Mouse (Mus musculus): ENCODE results near the gene Cfap99. TPM values are rescaled to one million over a fixed set of nuclear protein-coding genes. Genes with fewer than 3 reads are reported as not detected.
A peak's percentile ranks its signal among the peaks of the same experiment; 100 is the strongest.

The Cfap99 gene
- polyA plus RNA-seq, 1 experiment from 2014 or later = not detected

DNA sequence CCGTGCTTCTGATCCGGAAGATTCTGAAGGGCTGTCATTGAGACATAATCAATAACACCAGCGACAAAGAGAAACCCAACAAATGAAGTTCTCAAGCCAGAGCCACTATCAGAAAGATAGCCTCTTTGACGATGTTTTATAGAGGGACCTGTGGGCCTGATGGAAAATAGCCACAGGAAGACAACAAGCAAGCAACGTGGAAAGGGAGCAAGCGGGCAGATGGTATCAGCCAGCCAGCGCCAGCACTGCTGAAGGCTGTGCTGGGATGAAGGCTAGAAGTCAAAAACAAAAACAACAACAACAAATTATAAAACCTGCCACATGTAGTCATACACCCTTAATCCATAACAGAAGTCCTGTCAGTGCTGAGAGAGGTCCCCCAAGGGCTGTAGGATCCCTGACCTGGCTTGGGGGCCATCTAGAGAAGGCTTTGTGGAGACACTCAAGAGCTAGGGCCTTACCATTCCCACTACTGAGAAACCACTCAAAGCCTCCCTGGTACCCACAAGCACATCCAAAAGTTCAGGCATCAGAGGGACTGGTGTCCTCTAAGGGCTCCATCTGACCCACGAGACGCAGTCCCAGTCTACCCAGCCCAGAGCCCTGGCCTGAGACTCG lies 13.6 kb upstream of the Cfap99 start:
- H3K36me3 ChIP-seq (ENCODE audit: control insufficient read depth, insufficient read depth, low read length) = no peaks in the 10 kb centered on the region
- WGBS = 85% methylated on average over 10 of the region's 10 CpGs
- no peaks in the 10 kb centered on the region for H3K27me3 ChIP-seq (replicated peaks; ENCODE audit: control insufficient read depth, insufficient read depth, low read length)

DNA sequence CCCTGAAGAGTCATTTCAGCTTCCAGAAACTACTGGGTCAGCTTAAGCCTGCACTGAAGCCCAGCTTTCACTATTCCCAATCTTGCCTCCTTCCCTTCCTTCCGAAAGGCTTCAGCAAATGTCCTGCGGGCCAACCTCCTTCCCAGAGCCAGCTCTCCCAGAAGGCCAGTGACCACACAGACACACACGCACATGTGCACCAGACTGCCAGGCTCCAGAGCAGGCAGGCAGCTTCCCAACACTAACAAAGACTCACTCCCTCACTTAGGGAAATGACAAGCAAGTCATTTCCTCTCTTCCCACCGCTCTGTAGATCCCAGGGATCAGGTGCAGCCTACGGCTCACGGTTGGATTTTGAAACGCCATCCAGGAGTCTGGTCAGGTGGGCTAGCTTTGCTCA lies 12.2 kb upstream of the Cfap99 start:
- no peak overlapping the region for H3K27ac ChIP-seq (ENCODE audit: low read length)
- no peak overlapping the region for H3K4me2 ChIP-seq (ENCODE audit: low read depth, low read length)
- no peaks in the 10 kb centered on the region for H3K36me3 ChIP-seq (ENCODE audit: control insufficient read depth, insufficient read depth, low read length)
- no peaks in the 10 kb centered on the region for H3K4me1 ChIP-seq (ENCODE audit: control insufficient read depth, insufficient read depth, low read length)
- H3K9ac ChIP-seq (ENCODE audit: low read depth, low read length) = no peak overlapping the region
- no peak for ATAC-seq
- H3K27me3 ChIP-seq (replicated peaks; ENCODE audit: control insufficient read depth, insufficient read depth, low read length) = no peaks in the 10 kb centered on the region
- no peak overlapping the region for H3K4me3 ChIP-seq (ENCODE audit: low read length)
- no peaks in the 10 kb centered on the region for H3K9me3 ChIP-seq (ENCODE audit: control insufficient read depth, low read length)
- WGBS = 70% methylated on average over 7 of the region's 7 CpGs

More for the DNA sequence above, 13.6 kb upstream of the Cfap99 start:
- Histone ChIP-seq H3K4me1 (ENCODE audit: control insufficient read depth, insufficient read depth, low read length) (no peaks in the 10 kb centered on the region), H3K4me2 (ENCODE audit: low read depth, low read length) (no peak overlapping the region), H3K9ac (ENCODE audit: low read depth, low read length) (no peak overlapping the region), H3K4me3 (ENCODE audit: low read length) (no peak overlapping the region), H3K27ac (ENCODE audit: low read length) (no peak overlapping the region), H3K9me3 (ENCODE audit: control insufficient read depth, low read length) (no peaks in the 10 kb centered on the region)
- no peak for ATAC-seq

DNA sequence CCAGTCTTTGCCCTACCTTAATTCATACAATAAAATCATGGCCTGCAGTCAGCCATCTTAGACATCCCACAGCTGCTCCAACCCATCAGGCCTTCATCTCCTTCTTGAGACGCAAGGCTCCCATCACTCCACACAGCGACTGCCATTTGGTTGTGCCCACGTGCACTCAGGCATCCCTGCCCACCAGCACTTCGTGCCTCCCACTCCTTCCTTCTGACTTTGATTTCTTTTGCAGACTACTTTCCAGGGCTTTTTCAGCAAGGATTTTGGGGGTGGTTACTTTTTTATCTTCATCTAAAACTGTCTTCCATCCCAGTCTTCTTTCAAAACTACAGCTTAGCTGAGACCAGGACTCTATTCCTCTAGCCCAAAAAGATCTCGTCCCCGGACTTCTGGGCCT lies 11.7 kb upstream of the Cfap99 start:
- no peak overlapping the region for H3K4me2 ChIP-seq (ENCODE audit: low read depth, low read length)
- no peaks in the 10 kb centered on the region for H3K27me3 ChIP-seq (replicated peaks; ENCODE audit: control insufficient read depth, insufficient read depth, low read length)
- H3K9ac ChIP-seq (ENCODE audit: low read depth, low read length) = no peak overlapping the region
- H3K36me3 ChIP-seq (ENCODE audit: control insufficient read depth, insufficient read depth, low read length) = no peaks in the 10 kb centered on the region
- H3K4me3 ChIP-seq (ENCODE audit: low read length) = no peak overlapping the region
- no peak for ATAC-seq
- no peak overlapping the region for H3K27ac ChIP-seq (ENCODE audit: low read length)
- WGBS = 64% methylated on average over 6 of the region's 6 CpGs
- H3K4me1 ChIP-seq (ENCODE audit: control insufficient read depth, insufficient read depth, low read length) = no peaks in the 10 kb centered on the region
- no peaks in the 10 kb centered on the region for H3K9me3 ChIP-seq (ENCODE audit: control insufficient read depth, low read length)

DNA sequence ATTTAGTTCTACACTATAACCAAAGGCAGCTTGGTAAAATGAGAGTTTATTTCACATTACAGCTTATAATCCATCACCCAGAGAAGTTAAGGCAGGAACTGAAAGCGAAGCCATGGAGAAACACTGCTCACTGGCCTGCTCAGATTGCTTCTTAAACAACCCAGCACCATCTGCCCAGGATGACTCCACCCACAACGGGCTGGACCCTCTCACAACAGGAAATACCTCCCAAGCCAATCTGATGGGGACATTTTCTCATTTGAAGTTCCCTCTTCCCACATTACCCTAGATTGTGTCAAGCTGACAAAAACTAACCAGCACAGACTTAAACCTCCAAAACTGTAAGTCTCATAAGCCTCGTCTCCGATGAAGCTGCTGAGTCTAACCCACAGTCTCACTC lies 10.3 kb upstream of the Cfap99 start:
- H3K4me3 ChIP-seq (ENCODE audit: low read length) = no peak overlapping the region
- no peaks in the 10 kb centered on the region for H3K27me3 ChIP-seq (replicated peaks; ENCODE audit: control insufficient read depth, insufficient read depth, low read length)
- H3K36me3 ChIP-seq (ENCODE audit: control insufficient read depth, insufficient read depth, low read length) = no peaks in the 10 kb centered on the region
- ATAC-seq = no peak
- WGBS = 62% methylated on average over 4 of the region's 4 CpGs
- no peaks in the 10 kb centered on the region for H3K4me1 ChIP-seq (ENCODE audit: control insufficient read depth, insufficient read depth, low read length)
- H3K27ac ChIP-seq (ENCODE audit: low read length) = no peak overlapping the region
- H3K4me2 ChIP-seq (ENCODE audit: low read depth, low read length) = no peak overlapping the region
- no peaks in the 10 kb centered on the region for H3K9me3 ChIP-seq (ENCODE audit: control insufficient read depth, low read length)
- H3K9ac ChIP-seq (ENCODE audit: low read depth, low read length) = no peak overlapping the region

DNA sequence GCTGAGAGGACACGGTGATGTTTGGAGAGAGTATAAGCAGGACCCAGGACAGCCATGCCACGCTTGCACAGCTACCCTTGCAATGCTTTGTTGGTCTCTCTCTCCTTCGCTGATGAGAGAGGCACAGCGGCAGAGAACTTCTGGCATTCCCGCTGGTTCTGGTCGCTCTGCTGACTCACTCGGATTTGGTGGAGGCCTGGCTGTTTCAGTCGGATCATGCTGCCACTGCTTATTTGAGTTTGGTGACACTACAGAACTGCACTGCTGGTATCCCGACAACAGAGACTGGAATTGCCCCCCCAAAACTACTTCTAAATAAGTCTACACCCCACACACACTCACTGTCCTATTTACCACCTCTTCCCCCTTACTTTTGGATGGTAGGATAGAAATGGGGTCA lies 9.2 kb upstream of the Cfap99 start:
- Histone ChIP-seq H3K27ac (ENCODE audit: low read length) (no peak overlapping the region), H3K9me3 (ENCODE audit: control insufficient read depth, low read length) (no peaks in the 10 kb centered on the region), H3K4me2 (ENCODE audit: low read depth, low read length) (no peak overlapping the region), H3K9ac (ENCODE audit: low read depth, low read length) (no peak overlapping the region), H3K36me3 (ENCODE audit: control insufficient read depth, insufficient read depth, low read length) (no peaks in the 10 kb centered on the region), H3K27me3 (replicated peaks; ENCODE audit: control insufficient read depth, insufficient read depth, low read length) (no peaks in the 10 kb centered on the region), H3K4me1 (ENCODE audit: control insufficient read depth, insufficient read depth, low read length) (no peaks in the 10 kb centered on the region), H3K4me3 (ENCODE audit: low read length) (no peak overlapping the region)
- ATAC-seq = no peak
- 88% methylated on average over 9 of the region's 9 CpGs for WGBS

DNA sequence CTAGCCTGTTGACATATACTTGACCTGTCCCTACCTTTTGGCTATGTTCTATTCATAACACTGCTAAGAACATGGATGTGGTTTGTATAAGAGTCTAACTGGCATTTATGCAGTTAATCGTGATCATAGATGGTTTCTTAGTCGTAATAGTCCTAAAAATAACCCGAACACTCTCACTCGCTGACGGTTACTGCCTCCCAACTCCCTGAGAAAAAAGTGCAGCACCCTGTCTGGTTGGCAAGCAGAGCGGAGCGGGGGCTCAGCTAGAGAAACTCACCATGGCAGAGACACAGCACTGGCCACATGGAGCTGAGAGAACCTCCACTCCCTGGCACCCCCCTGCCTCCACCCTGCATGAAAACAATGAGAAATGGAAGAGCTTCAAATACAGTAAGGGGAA lies 7.4 kb upstream of the Cfap99 start:
- no peak for ATAC-seq
- WGBS = 58% methylated on average over 7 of the region's 7 CpGs
- no peak overlapping the region for H3K4me3 ChIP-seq (ENCODE audit: low read length)
- H3K4me2 ChIP-seq (ENCODE audit: low read depth, low read length) = no peak overlapping the region
- H3K27me3 ChIP-seq (replicated peaks; ENCODE audit: control insufficient read depth, insufficient read depth, low read length) = peaks cover 5% of the 10 kb centered on the region; the same call in 1 of the 2 replicates
- no peak overlapping the region for H3K27ac ChIP-seq (ENCODE audit: low read length)
- H3K9ac ChIP-seq (ENCODE audit: low read depth, low read length) = no peak overlapping the region
- no peaks in the 10 kb centered on the region for H3K4me1 ChIP-seq (ENCODE audit: control insufficient read depth, insufficient read depth, low read length)
- no peaks in the 10 kb centered on the region for H3K36me3 ChIP-seq (ENCODE audit: control insufficient read depth, insufficient read depth, low read length)
- H3K9me3 ChIP-seq (ENCODE audit: control insufficient read depth, low read length) = no peaks in the 10 kb centered on the region

DNA sequence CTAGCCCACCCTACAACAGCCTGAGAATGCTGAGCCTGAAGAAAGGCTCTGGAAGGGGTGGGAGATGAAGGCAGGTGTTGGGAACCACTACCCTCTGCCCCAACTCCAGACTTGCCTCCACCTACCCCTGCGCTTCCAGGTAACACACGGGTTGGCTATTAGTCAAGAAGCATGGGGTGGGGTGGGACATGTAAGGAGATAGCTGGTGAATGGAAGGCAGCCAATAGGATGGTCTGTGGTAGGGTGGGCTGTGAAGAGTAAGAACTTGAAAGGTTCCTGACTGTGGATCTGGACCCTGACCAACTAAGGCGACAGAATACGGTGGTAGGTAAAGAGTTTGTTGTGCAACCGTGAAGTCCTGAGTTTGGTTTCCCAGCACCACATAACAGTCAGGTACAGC lies 5.0 kb upstream of the Cfap99 start:
- Histone ChIP-seq H3K36me3 (ENCODE audit: control insufficient read depth, insufficient read depth, low read length) (no peaks in the 10 kb centered on the region), H3K9ac (ENCODE audit: low read depth, low read length) (no peak overlapping the region), H3K27ac (ENCODE audit: low read length) (no peak overlapping the region), H3K4me1 (ENCODE audit: control insufficient read depth, insufficient read depth, low read length) (peaks cover 12% of the 10 kb centered on the region; the same call in 1 of the 2 replicates), H3K4me2 (ENCODE audit: low read depth, low read length) (no peak overlapping the region), H3K27me3 (replicated peaks; ENCODE audit: control insufficient read depth, insufficient read depth, low read length) (peaks cover 26% of the 10 kb centered on the region), H3K9me3 (ENCODE audit: control insufficient read depth, low read length) (no peaks in the 10 kb centered on the region), H3K4me3 (ENCODE audit: low read length) (no peak overlapping the region)
- WGBS = 87% methylated on average over 5 of the region's 5 CpGs
- no peak for ATAC-seq

DNA sequence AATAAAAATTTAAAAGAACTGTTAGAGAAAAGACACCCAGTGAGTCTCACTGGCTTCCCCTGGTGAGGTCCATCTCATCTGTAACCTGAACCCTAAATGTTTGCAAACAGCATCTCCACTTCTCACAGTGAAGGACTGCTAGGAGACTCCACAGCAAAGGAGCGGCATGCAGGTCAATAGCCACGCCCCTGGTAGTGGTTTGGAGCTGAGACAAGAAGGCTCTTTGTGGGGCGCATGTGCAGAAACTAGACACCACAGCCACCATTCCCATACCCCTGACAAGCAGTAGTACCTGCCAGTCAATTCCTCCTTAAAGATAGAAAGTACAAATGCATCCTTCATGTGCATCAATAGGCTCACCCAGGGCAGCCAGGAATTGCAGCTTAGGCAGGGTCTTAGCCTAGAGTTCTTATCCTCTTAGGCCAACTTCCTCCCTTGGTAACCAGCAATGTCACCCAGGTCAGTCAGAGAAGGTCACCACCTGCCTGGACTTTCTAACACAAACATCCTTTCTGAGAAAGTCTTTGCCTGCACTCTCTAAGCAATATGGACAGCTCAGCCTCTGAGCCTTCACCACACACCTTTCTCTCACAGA lies 4.1 kb upstream of the Cfap99 start:
- Histone ChIP-seq H3K9me3 (ENCODE audit: control insufficient read depth, low read length) (no peaks in the 10 kb centered on the region), H3K4me2 (ENCODE audit: low read depth, low read length) (no peak overlapping the region), H3K27me3 (replicated peaks; ENCODE audit: control insufficient read depth, insufficient read depth, low read length) (peaks cover 34% of the 10 kb centered on the region), H3K27ac (ENCODE audit: low read length) (no peak overlapping the region), H3K4me3 (ENCODE audit: low read length) (no peak overlapping the region), H3K36me3 (ENCODE audit: control insufficient read depth, insufficient read depth, low read length) (no peaks in the 10 kb centered on the region), H3K9ac (ENCODE audit: low read depth, low read length) (no peak overlapping the region), H3K4me1 (ENCODE audit: control insufficient read depth, insufficient read depth, low read length) (peaks cover 12% of the 10 kb centered on the region; the same call in 1 of the 2 replicates)
- WGBS = 37% methylated on average over 3 of the region's 3 CpGs
- no peak for ATAC-seq

DNA sequence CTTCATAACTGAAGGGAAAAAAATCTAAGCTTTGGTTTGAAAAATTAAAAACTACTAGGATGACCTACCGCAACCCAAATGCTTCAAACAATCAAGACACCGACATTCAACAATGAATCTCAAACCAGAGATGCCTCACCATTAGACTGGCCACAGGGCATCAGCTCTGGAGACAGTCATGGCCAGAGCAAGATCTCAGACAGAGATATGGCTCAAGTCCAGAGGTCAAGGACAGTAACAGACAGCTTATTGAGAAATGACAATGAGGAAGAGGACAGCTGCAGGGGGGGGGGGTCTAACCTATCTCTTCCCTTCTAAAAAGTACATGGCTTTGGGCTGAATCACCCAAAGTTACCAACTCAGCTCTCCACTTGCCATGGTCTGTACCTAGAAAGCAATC lies 3.1 kb upstream of the Cfap99 start:
- H3K4me3 ChIP-seq (ENCODE audit: low read length) = no peak overlapping the region
- H3K27me3 ChIP-seq (replicated peaks; ENCODE audit: control insufficient read depth, insufficient read depth, low read length) = peaks cover 40% of the 10 kb centered on the region
- WGBS = 88% methylated on average over 2 of the region's 2 CpGs
- H3K36me3 ChIP-seq (ENCODE audit: control insufficient read depth, insufficient read depth, low read length) = no peaks in the 10 kb centered on the region
- no peak for ATAC-seq
- no peak overlapping the region for H3K27ac ChIP-seq (ENCODE audit: low read length)
- H3K9me3 ChIP-seq (ENCODE audit: control insufficient read depth, low read length) = no peaks in the 10 kb centered on the region
- peaks cover 12% of the 10 kb centered on the region; the same call in 1 of the 2 replicates for H3K4me1 ChIP-seq (ENCODE audit: control insufficient read depth, insufficient read depth, low read length)
- no peak overlapping the region for H3K4me2 ChIP-seq (ENCODE audit: low read depth, low read length)
- no peak overlapping the region for H3K9ac ChIP-seq (ENCODE audit: low read depth, low read length)

DNA sequence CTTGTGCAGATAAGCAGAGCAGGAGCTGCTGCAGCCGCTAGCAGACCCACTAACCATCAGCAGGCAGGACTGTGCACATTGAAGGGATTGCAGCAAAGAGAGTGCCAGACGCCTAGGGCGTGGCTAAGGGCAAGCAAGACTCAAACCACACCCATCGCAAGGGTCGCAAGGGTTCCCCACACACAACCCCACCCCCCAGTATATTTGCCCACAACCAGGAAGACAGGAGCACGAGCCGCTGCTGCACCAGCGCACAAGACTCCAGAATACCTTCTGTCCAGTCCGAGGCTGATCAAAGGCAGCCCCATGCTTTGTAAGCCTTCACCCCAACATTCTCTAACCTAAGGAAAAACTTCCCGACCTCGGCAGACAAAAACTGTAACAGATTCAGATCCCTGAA lies 1.9 kb upstream of the Cfap99 start:
- Histone ChIP-seq H3K4me2 (ENCODE audit: low read depth, low read length) (peak overlapping the region; percentile 91), H3K9ac (ENCODE audit: low read depth, low read length) (no peak overlapping the region), H3K36me3 (ENCODE audit: control insufficient read depth, insufficient read depth, low read length) (no peaks in the 10 kb centered on the region), H3K27me3 (replicated peaks; ENCODE audit: control insufficient read depth, insufficient read depth, low read length) (peaks cover 40% of the 10 kb centered on the region), H3K4me3 (ENCODE audit: low read length) (peak overlapping the region; percentile 53), H3K4me1 (ENCODE audit: control insufficient read depth, insufficient read depth, low read length) (peaks cover 12% of the 10 kb centered on the region; the same call in 1 of the 2 replicates), H3K9me3 (ENCODE audit: control insufficient read depth, low read length) (no peaks in the 10 kb centered on the region), H3K27ac (ENCODE audit: low read length) (no peak overlapping the region)
- no peak for ATAC-seq
- WGBS = 5% methylated on average over 11 of the region's 11 CpGs
